Mouse (Mus musculus) hindbrain, embryonic 15.5 days (tissue): ENCODE data around the gene Abcg5. TPM values are rescaled to one million over a fixed set of nuclear protein-coding genes. Genes with fewer than 3 reads are reported as not detected.

Source experiments
- ATAC-seq: fragments of 200-750 bp; cut with Nextera tagmentation; 2 replicates; pipeline ENCODE4 v1.8.0; 2017; ENCODE audit warnings: low read depth, moderate number of reproducible peaks, moderate TSS enrichment; ENCODE audit not compliant: low FRiP score
- H3K27ac ChIP-seq: fragments of 300-500 bp; sonication (generic); replicated peaks from 2 replicates; pipeline ENCODE4 v1.5.1; 2015; ENCODE audit warnings: mild to moderate bottlenecking, inconsistent platforms
- H3K27me3 ChIP-seq: fragments of 300-500 bp; sonication (generic); 2 replicates; pipeline ENCODE4 v1.6.1; 2015; ENCODE audit warnings: control low read depth, inconsistent platforms
- H3K36me3 ChIP-seq: fragments of 300-500 bp; sonication (generic); 2 replicates; pipeline ENCODE4 v1.6.1; 2015; ENCODE audit warnings: control low read depth, inconsistent platforms
- H3K4me1 ChIP-seq: fragments of 300-500 bp; sonication (generic); replicated peaks from 2 replicates; pipeline ENCODE4 v1.6.1; 2015; ENCODE audit warnings: control low read depth, inconsistent platforms
- H3K4me2 ChIP-seq: fragments of 300-500 bp; sonication (generic); 2 replicates; pipeline ENCODE4 v1.6.1; 2015; ENCODE audit warnings: moderate library complexity, mild to moderate bottlenecking, inconsistent platforms
- H3K4me3 ChIP-seq: fragments of 300-500 bp; sonication (generic); 2 replicates; pipeline ENCODE4 v1.5.1; 2015; ENCODE audit warnings: mild to moderate bottlenecking, inconsistent platforms
- H3K9ac ChIP-seq: fragments of 300-500 bp; sonication (generic); 2 replicates; pipeline ENCODE4 v1.6.1; 2015; ENCODE audit warnings: inconsistent platforms
- H3K9me3 ChIP-seq: fragments of 300-500 bp; sonication (generic); 2 replicates; pipeline ENCODE4 v1.6.1; 2016; ENCODE audit warnings: control low read depth, inconsistent platforms
- whole genome bisulfite sequencing: fragments of 180-500 bp; shearing (Covaris S2); methylation state at CpG from one replicate; pipeline ENCODE4 v1.1.7; 2015; 5-methylcytosine and 5-hydroxymethylcytosine counted together
- polyA plus RNA-seq: library from polyadenylated mRNA; unstranded; fragments of >200 nt; fragmentation: Nextera tagmentation; extraction: Ambion mirVana; gene quantifications from 2 replicates; pipeline ENCODE4 v1.2.1, GENCODE M21; 2015

Abcg5 gene
- polyA plus RNA-seq, 1 experiment from 2014 or later: 3.0 TPM

GRCm38 (mm10) chr17:84639796-84640378, 42.9 kb downstream of the Abcg5 start:
- no peak overlapping the region for H3K27ac ChIP-seq
- H3K9ac ChIP-seq: no peak overlapping the region
- H3K36me3 ChIP-seq: no peaks in the 10 kb centered on the region
- H3K4me2 ChIP-seq: no peak overlapping the region
- H3K9me3 ChIP-seq: no peaks in the 10 kb centered on the region
- no peaks in the 10 kb centered on the region for H3K4me1 ChIP-seq
- 54% methylated on average over 10 of the region's 10 CpGs for WGBS
- no peaks in the 10 kb centered on the region for H3K27me3 ChIP-seq
- no peak overlapping the region for H3K4me3 ChIP-seq
- no peak for ATAC-seq

- no peak overlapping the region for H3K27ac ChIP-seq
- 98% methylated on average over 6 of the region's 6 CpGs for WGBS
- no peak overlapping the region for H3K4me2 ChIP-seq
- no peaks in the 10 kb centered on the region for H3K9me3 ChIP-seq
- H3K9ac ChIP-seq: no peak overlapping the region
- H3K36me3 ChIP-seq: peaks cover 3% of the 10 kb centered on the region; the same call in 1 of the 2 replicates
- no peak overlapping the region for H3K4me3 ChIP-seq
- no peaks in the 10 kb centered on the region for H3K4me1 ChIP-seq
- no peak for ATAC-seq
- H3K27me3 ChIP-seq: no peaks in the 10 kb centered on the region
These were observed 44.8 kb downstream of the Abcg5 start for GRCm38 (mm10) chr17:84637971-84638370.

GRCm38 (mm10) chr17:84636328-84636727, 46.5 kb downstream of the Abcg5 start:
- no peak overlapping the region for H3K9ac ChIP-seq
- 56% methylated on average over 8 of the region's 8 CpGs for WGBS
- ATAC-seq: no peak
- no peaks in the 10 kb centered on the region for H3K27me3 ChIP-seq
- no peak overlapping the region for H3K4me2 ChIP-seq
- H3K36me3 ChIP-seq: peaks cover 3% of the 10 kb centered on the region; the same call in 1 of the 2 replicates
- no peaks in the 10 kb centered on the region for H3K4me1 ChIP-seq
- no peak overlapping the region for H3K4me3 ChIP-seq
- H3K9me3 ChIP-seq: no peaks in the 10 kb centered on the region
- H3K27ac ChIP-seq: no peak overlapping the region

GRCm38 (mm10) chr17:84633443-84633842, 49.4 kb downstream of the Abcg5 start:
- peaks cover 3% of the 10 kb centered on the region; the same call in 1 of the 2 replicates for H3K36me3 ChIP-seq
- H3K27me3 ChIP-seq: no peaks in the 10 kb centered on the region
- no peak overlapping the region for H3K27ac ChIP-seq
- 88% methylated on average over 13 of the region's 13 CpGs for WGBS
- no peak overlapping the region for H3K4me2 ChIP-seq
- H3K9ac ChIP-seq: no peak overlapping the region
- H3K9me3 ChIP-seq: no peaks in the 10 kb centered on the region
- H3K4me3 ChIP-seq: no peak overlapping the region
- no peak for ATAC-seq
- H3K4me1 ChIP-seq: no peaks in the 10 kb centered on the region

- no peak for ATAC-seq
- no peak overlapping the region for H3K9ac ChIP-seq
- H3K4me2 ChIP-seq: no peak overlapping the region
- H3K36me3 ChIP-seq: peaks cover 3% of the 10 kb centered on the region; the same call in 1 of the 2 replicates
- no peaks in the 10 kb centered on the region for H3K27me3 ChIP-seq
- H3K4me3 ChIP-seq: no peak overlapping the region
- peaks cover 10% of the 10 kb centered on the region for H3K4me1 ChIP-seq
- H3K9me3 ChIP-seq: no peaks in the 10 kb centered on the region
- H3K27ac ChIP-seq: no peak overlapping the region
- 84% methylated on average over 6 of the region's 6 CpGs for whole genome bisulfite sequencing
These were observed 51.0 kb downstream of the Abcg5 start for GRCm38 (mm10) chr17:84631836-84632235.

GRCm38 (mm10) chr17:84628611-84629010, 54.2 kb downstream of the Abcg5 start:
- no peak for ATAC-seq
- 88% methylated on average over 9 of the region's 9 CpGs for WGBS
- H3K36me3 ChIP-seq: peaks cover 3% of the 10 kb centered on the region; the same call in 1 of the 2 replicates

GRCm38 (mm10) chr17:84627721-84628120, 55.1 kb downstream of the Abcg5 start:
- Histone ChIP-seq H3K27me3 (no peaks in the 10 kb centered on the region), H3K4me2 (no peak overlapping the region; the same call in 1 of the 2 replicates), H3K9me3 (no peaks in the 10 kb centered on the region), H3K4me1 (peaks cover 14% of the 10 kb centered on the region), H3K27ac (no peak overlapping the region), H3K4me3 (no peak overlapping the region), H3K9ac (no peak overlapping the region), H3K36me3 (no peaks in the 10 kb centered on the region)
- no peak for ATAC-seq
- WGBS: 92% methylated on average over 10 of the region's 10 CpGs

More at GRCm38 (mm10) chr17:84628611-84629010, 54.2 kb downstream of the Abcg5 start:
- no peaks in the 10 kb centered on the region for H3K9me3 ChIP-seq
- H3K27ac ChIP-seq: no peak overlapping the region
- H3K4me2 ChIP-seq: no peak overlapping the region
- peaks cover 14% of the 10 kb centered on the region for H3K4me1 ChIP-seq
- no peak overlapping the region for H3K9ac ChIP-seq
- H3K27me3 ChIP-seq: no peaks in the 10 kb centered on the region
- H3K4me3 ChIP-seq: no peak overlapping the region

- Histone ChIP-seq H3K9me3 (no peaks in the 10 kb centered on the region), H3K4me2 (peak overlapping the region; percentile 72), H3K4me3 (peak overlapping the region; percentile 76), H3K27ac (peak overlapping the region; percentile 85), H3K4me1 (peaks cover 14% of the 10 kb centered on the region), H3K27me3 (no peaks in the 10 kb centered on the region), H3K9ac (peak overlapping the region; percentile 67; the same call in 1 of the 2 replicates), H3K36me3 (no peaks in the 10 kb centered on the region)
- 28% methylated on average over 9 of the region's 9 CpGs for WGBS
- peak; percentile 59; the same call in 1 of the 2 replicates for ATAC-seq
These were observed 55.9 kb downstream of the Abcg5 start for GRCm38 (mm10) chr17:84626857-84627305.

- peak within 1 kb of the TSS; percentile 72 for H3K4me2 ChIP-seq
- H3K36me3 ChIP-seq: no peaks in the 10 kb centered on the region
- WGBS: under 1% methylated on average over 20 of the region's 25 CpGs
- ATAC-seq: peak; percentile 98
- H3K9me3 ChIP-seq: no peaks in the 10 kb centered on the region
- H3K9ac ChIP-seq: peak within 1 kb of the TSS; percentile 67
- no peaks in the 10 kb centered on the region for H3K27me3 ChIP-seq
- peak within 1 kb of the TSS; percentile 76 for H3K4me3 ChIP-seq
- peak within 1 kb of the TSS; percentile 85 for H3K27ac ChIP-seq
- peaks cover 14% of the 10 kb centered on the region for H3K4me1 ChIP-seq
These were observed 56.4 kb downstream of the Abcg5 start, which contains the start of gene Dync2li1 for GRCm38 (mm10) chr17:84626276-84626856. Gene Dync2li1 (plus strand): TSS chr17:84626496.

GRCm38 (mm10) chr17:84622873-84623272, 59.9 kb downstream of the Abcg5 start:
- Histone ChIP-seq H3K36me3 (no peaks in the 10 kb centered on the region), H3K27me3 (no peaks in the 10 kb centered on the region), H3K4me2 (no peak overlapping the region), H3K9me3 (no peaks in the 10 kb centered on the region), H3K4me3 (no peak overlapping the region), H3K9ac (no peak overlapping the region), H3K27ac (no peak overlapping the region), H3K4me1 (peaks cover 14% of the 10 kb centered on the region)
- WGBS: 76% methylated on average over 2 of the region's 2 CpGs
- no peak for ATAC-seq

- no peak for ATAC-seq
- WGBS: 84% methylated on average over 4 of the region's 4 CpGs
- Histone ChIP-seq H3K9me3 (no peaks in the 10 kb centered on the region), H3K4me3 (no peak overlapping the region), H3K4me1 (peaks cover 6% of the 10 kb centered on the region), H3K27me3 (no peaks in the 10 kb centered on the region), H3K27ac (no peak overlapping the region), H3K36me3 (no peaks in the 10 kb centered on the region), H3K9ac (no peak overlapping the region), H3K4me2 (no peak overlapping the region)
These were observed 60.8 kb downstream of the Abcg5 start for GRCm38 (mm10) chr17:84622028-84622427.

- 85% methylated on average over 6 of the region's 6 CpGs for WGBS
- no peak overlapping the region for H3K4me3 ChIP-seq
- no peaks in the 10 kb centered on the region for H3K4me1 ChIP-seq
- no peak for ATAC-seq
- H3K36me3 ChIP-seq: no peaks in the 10 kb centered on the region
- H3K9ac ChIP-seq: no peak overlapping the region
- H3K9me3 ChIP-seq: no peaks in the 10 kb centered on the region
- H3K27me3 ChIP-seq: no peaks in the 10 kb centered on the region
- no peak overlapping the region for H3K4me2 ChIP-seq
- no peak overlapping the region for H3K27ac ChIP-seq
These were observed 61.6 kb downstream of the Abcg5 start for GRCm38 (mm10) chr17:84621209-84621608.
